In genomic region chr19:6941372-6942248, GRCm38 (mm10) we compare ENCODE assay signal across 8 mouse cellular contexts. TPM values are rescaled to one million over a fixed set of nuclear protein-coding genes. Genes with fewer than 3 reads are reported as not detected.
DNase-seq lines count a peak whose midpoint lies in the region; ATAC-seq and TF ChIP-seq lines count a peak whose summit lies in the region.

Gene Bad, plus strand, starts transcription at chr19:6941861.

- peak; percentile 96 for DNase-seq in A20 (ENCODE audit: low read depth, low spot score)
- DNase-seq in heart, adult 8-10 months (ENCODE audit: low spot score): peak; percentile 92
- peak; percentile 94 for DNase-seq in kidney, adult 9 months
- DNase-seq in limb, embryonic 14.5 days (ENCODE audit: low spot score): peak; percentile 91
- peak; percentile 86 to 88 for DNase-seq in spleen, adult 2 months (ENCODE audit: low read depth in 1 of 2, low spot score in 2 of 2)

- WGBS in embryonic facial prominence, embryonic 15.5 days: under 1% methylated on average over 83 of the region's 83 CpGs
- 2% methylated on average over 60 of the region's 83 CpGs for WGBS in limb, embryonic 14.5 days
- under 1% methylated on average over 77 of the region's 83 CpGs for WGBS in midbrain, embryonic 16.5 days
- WGBS in spleen, adult 2 months: under 1% methylated on average over 83 of the region's 83 CpGs

- H3K9me3 ChIP-seq in embryonic facial prominence, embryonic 15.5 days (replicated peaks): no peaks in the 10 kb centered on the region
- no peaks in the 10 kb centered on the region for H3K9me3 ChIP-seq in limb, embryonic 14.5 days (ENCODE audit: control insufficient read depth, low read length)
- H3K9me3 ChIP-seq in midbrain, embryonic 16.5 days (replicated peaks; ENCODE audit: control insufficient read depth, low read length, poor library complexity, severe bottlenecking): no peaks in the 10 kb centered on the region

- H3K9ac ChIP-seq in embryonic facial prominence, embryonic 15.5 days: peak within 1 kb of the TSS; percentile 91
- peak within 1 kb of the TSS; percentile 76 for H3K9ac ChIP-seq in limb, embryonic 14.5 days (ENCODE audit: low read depth, low read length, severe bottlenecking)
- H3K9ac ChIP-seq in midbrain, embryonic 16.5 days (ENCODE audit: low read depth, low read length): peak within 1 kb of the TSS; percentile 99

- H3K4me1 ChIP-seq in bone marrow macrophage, adult 2 months (ENCODE audit: control insufficient read depth, insufficient read depth, low read length): peaks cover 10% of the 10 kb centered on the region
- peaks cover 25% of the 10 kb centered on the region for H3K4me1 ChIP-seq in embryonic facial prominence, embryonic 15.5 days
- peaks cover 13% of the 10 kb centered on the region for H3K4me1 ChIP-seq in limb, embryonic 14.5 days (ENCODE audit: control insufficient read depth, insufficient read depth, low read length)
- H3K4me1 ChIP-seq in midbrain, embryonic 16.5 days (ENCODE audit: control insufficient read depth, insufficient read depth, low read length): peaks cover 30% of the 10 kb centered on the region
- H3K4me1 ChIP-seq in spleen, adult 2 months (ENCODE audit: control insufficient read depth, insufficient read depth, insufficient read length): peaks cover 2% of the 10 kb centered on the region

- H3K4me3 ChIP-seq in bone marrow macrophage, adult 2 months (ENCODE audit: insufficient read depth, low read length): peak within 1 kb of the TSS; percentile 92
- peak within 1 kb of the TSS; percentile 93 for H3K4me3 ChIP-seq in embryonic facial prominence, embryonic 15.5 days (replicated peaks)
- peak within 1 kb of the TSS; percentile 65 for H3K4me3 ChIP-seq in limb, embryonic 14.5 days (replicated peaks; ENCODE audit: low read length)
- H3K4me3 ChIP-seq in midbrain, embryonic 16.5 days (ENCODE audit: low read depth, low read length): peak within 1 kb of the TSS; percentile 89
- peak within 1 kb of the TSS; percentile 69 for H3K4me3 ChIP-seq in spleen, adult 2 months (ENCODE audit: extremely low read depth, insufficient read depth, insufficient read length)

- 0 out of 2 replicates have a peak, but pooled peaks cover 6% of the 10 kb centered on the region for H3K36me3 ChIP-seq in embryonic facial prominence, embryonic 15.5 days
- peaks cover 9% of the 10 kb centered on the region for H3K36me3 ChIP-seq in limb, embryonic 14.5 days (ENCODE audit: control insufficient read depth, insufficient read depth, low read length)
- no peaks in the 10 kb centered on the region for H3K36me3 ChIP-seq in midbrain, embryonic 16.5 days (ENCODE audit: control insufficient read depth, insufficient read depth, low read length)
- H3K36me3 ChIP-seq in spleen, adult 2 months (ENCODE audit: control insufficient read depth, insufficient read depth, low read length): no peaks in the 10 kb centered on the region

- H3K27me3 ChIP-seq in embryonic facial prominence, embryonic 15.5 days: no peaks in the 10 kb centered on the region
- no peaks in the 10 kb centered on the region for H3K27me3 ChIP-seq in limb, embryonic 14.5 days (ENCODE audit: control insufficient read depth, insufficient read depth, low read length)
- H3K27me3 ChIP-seq in midbrain, embryonic 16.5 days (ENCODE audit: control insufficient read depth, insufficient read depth, low read depth, low read length): no peaks in the 10 kb centered on the region
- no peaks in the 10 kb centered on the region for H3K27me3 ChIP-seq in spleen, adult 2 months (ENCODE audit: control insufficient read depth, insufficient read depth, low read length)

- TF ChIP-seq POLR2A in bone marrow macrophage, adult 2 months (IDR thresholded peaks at IDR 0.05; ENCODE audit: borderline replicate concordance, low read depth, low read length): no peak; the same call in 1 of the 2 replicates
- TF ChIP-seq POLR2A in limb, embryonic 14.5 days (IDR thresholded peaks at IDR 0.05; ENCODE audit: borderline replicate concordance, extremely low read depth, insufficient read depth, insufficient read length): 0 out of 2 replicates have a peak, but pooled peaks have one; percentile 55
- TF ChIP-seq POLR2A in spleen, adult 2 months (IDR thresholded peaks at IDR 0.05; ENCODE audit: low read depth, low read length): no peak

- H3K27ac ChIP-seq in bone marrow macrophage, adult 2 months (ENCODE audit: insufficient read depth, low read depth, low read length): peak within 1 kb of the TSS; percentile 97
- H3K27ac ChIP-seq in embryonic facial prominence, embryonic 15.5 days (replicated peaks): peak within 1 kb of the TSS; percentile 97
- H3K27ac ChIP-seq in limb, embryonic 14.5 days (replicated peaks; ENCODE audit: low read depth, low read length): peak within 1 kb of the TSS; percentile 90
- H3K27ac ChIP-seq in midbrain, embryonic 16.5 days (ENCODE audit: low read length): peak within 1 kb of the TSS; percentile 98
- H3K27ac ChIP-seq in spleen, adult 2 months (ENCODE audit: insufficient read depth, low read length): peak within 1 kb of the TSS; percentile 81

- peak within 1 kb of the TSS; percentile 98 for H3K4me2 ChIP-seq in embryonic facial prominence, embryonic 15.5 days (replicated peaks)
- H3K4me2 ChIP-seq in limb, embryonic 14.5 days (replicated peaks; ENCODE audit: low read depth, low read length, severe bottlenecking): peak within 1 kb of the TSS; percentile 80
- peak within 1 kb of the TSS; percentile 99 for H3K4me2 ChIP-seq in midbrain, embryonic 16.5 days (ENCODE audit: low read length)

- no peak for TF ChIP-seq CTCF in bone marrow macrophage, adult 2 months (IDR thresholded peaks at IDR 0.05; ENCODE audit: low read depth, low read length)
- TF ChIP-seq CTCF in spleen, adult 2 months (IDR thresholded peaks at IDR 0.05; ENCODE audit: extremely low read depth, insufficient read depth, insufficient read length, insufficient replicate concordance): no peak

- ATAC-seq in embryonic facial prominence, embryonic 15.5 days (ENCODE audit: insufficient number of reproducible peaks, low FRiP score, low TSS enrichment, low read depth): peak; percentile 81
- ATAC-seq in limb, embryonic 14.5 days (ENCODE audit: low FRiP score, low read depth): peak; percentile 87
- peak; percentile 89 for ATAC-seq in midbrain, embryonic 16.5 days

RNA-seq across cellular contexts. Expression of gene Bad, which starts in this region (rescaled TPM):
- polyA plus RNA-seq in bone marrow macrophage, adult 2 months (2012; ENCODE audit: insufficient read depth, insufficient read length, missing spikeins): 36.2 and 38.5 TPM in 2 replicates
- 90.3 and 97.9 TPM in 2 replicates for polyA plus RNA-seq in embryonic facial prominence, embryonic 15.5 days (2015; fragmentation: Nextera tagmentation; extraction: Ambion mirVana)
- 10 to 100 TPM; 19.5 to 23.8 (median 21.3) TPM for total RNA-seq in heart, adult 8-10 months (2022)
- polyA plus RNA-seq in limb, embryonic 14.5 days (2012; rRNA removed): 75.1 and 76.5 TPM in 2 replicates
- polyA plus RNA-seq in limb, embryonic 14.5 days (2014; fragmentation: Nextera tagmentation; extraction: Ambion mirVana): 77.5 and 80.8 TPM in 2 replicates
- polyA plus RNA-seq in midbrain, embryonic 16.5 days (2015; fragmentation: Nextera tagmentation; extraction: Ambion mirVana): 84.7 and 92.5 TPM in 2 replicates
- polyA plus RNA-seq in spleen, adult 2 months (2012; rRNA removed): 24.9 and 32.5 TPM in 2 replicates

Comparison
In these comparisons a context has a peak if more than half of its experiments do, and no peak if none do; other contexts are left out.
1. Peak in every context shown above with its lines: DNase-seq, ATAC-seq, H3K4me3 ChIP-seq and H3K27ac ChIP-seq.